Mouse (Mus musculus) lung, embryonic 16.5 days (tissue): ENCODE measurements around the gene Snx3. TPM values are rescaled to one million over a fixed set of nuclear protein-coding genes. Genes with fewer than 3 reads are reported as not detected.

Source experiments
- ATAC-seq: fragments of 200-750 bp; cut with Nextera tagmentation; 2 replicates; pipeline ENCODE4 v1.8.0; 2017; ENCODE audit warnings: low read depth, mild to moderate bottlenecking, moderate library complexity
- H3K27ac ChIP-seq: fragments of 300-500 bp; sonication (generic); 2 replicates; pipeline ENCODE4 v1.5.1; 2014; ENCODE audit warnings: mild to moderate bottlenecking, control low read depth, low read length
- H3K27me3 ChIP-seq: fragments of 300-500 bp; sonication (generic); 2 replicates; pipeline ENCODE4 v1.6.1; 2014; ENCODE audit warnings: low read depth, low read length, mixed read lengths; ENCODE audit not compliant: control insufficient read depth, insufficient read depth
- H3K36me3 ChIP-seq: fragments of 300-500 bp; sonication (generic); 2 replicates; pipeline ENCODE4 v1.6.1; 2014; ENCODE audit warnings: low read length; ENCODE audit not compliant: control insufficient read depth, insufficient read depth
- H3K4me1 ChIP-seq: fragments of 300-500 bp; sonication (generic); replicated peaks from 2 replicates; pipeline ENCODE4 v1.6.1; 2014; ENCODE audit warnings: low read length, mixed read lengths; ENCODE audit not compliant: control insufficient read depth, insufficient read depth
- H3K4me2 ChIP-seq: fragments of 300-500 bp; sonication (generic); 2 replicates; pipeline ENCODE4 v1.6.1; 2014; ENCODE audit warnings: low read depth, low read length, control low read depth
- H3K4me3 ChIP-seq: fragments of 300-500 bp; sonication (generic); 2 replicates; pipeline ENCODE4 v1.5.1; 2014; ENCODE audit warnings: mild to moderate bottlenecking, low read length, control low read depth
- H3K9ac ChIP-seq: fragments of 300-500 bp; sonication (generic); 2 replicates; pipeline ENCODE4 v1.6.1; 2014; ENCODE audit warnings: low read length, control low read depth
- H3K9me3 ChIP-seq: fragments of 300-500 bp; sonication (generic); 2 replicates; pipeline ENCODE4 v1.6.1; 2016; ENCODE audit warnings: low read length; ENCODE audit not compliant: control insufficient read depth
- WGBS: fragments of 180-500 bp; shearing (Covaris S2); extraction: QIAGEN DNeasy Blood & Tissue Kit; methylation state at CpG from one replicate; pipeline ENCODE4 v1.1.7; 2014; 5-methylcytosine and 5-hydroxymethylcytosine counted together
- polyA plus RNA-seq: library from polyadenylated mRNA; unstranded; fragments of >200 nt; fragmentation: Nextera tagmentation; extraction: Ambion mirVana; gene quantifications from 2 replicates; pipeline ENCODE4 v1.2.1, GENCODE M21; 2015

Snx3 gene
- polyA plus RNA-seq, 1 experiment from 2014 or later = 405 TPM

DNA sequence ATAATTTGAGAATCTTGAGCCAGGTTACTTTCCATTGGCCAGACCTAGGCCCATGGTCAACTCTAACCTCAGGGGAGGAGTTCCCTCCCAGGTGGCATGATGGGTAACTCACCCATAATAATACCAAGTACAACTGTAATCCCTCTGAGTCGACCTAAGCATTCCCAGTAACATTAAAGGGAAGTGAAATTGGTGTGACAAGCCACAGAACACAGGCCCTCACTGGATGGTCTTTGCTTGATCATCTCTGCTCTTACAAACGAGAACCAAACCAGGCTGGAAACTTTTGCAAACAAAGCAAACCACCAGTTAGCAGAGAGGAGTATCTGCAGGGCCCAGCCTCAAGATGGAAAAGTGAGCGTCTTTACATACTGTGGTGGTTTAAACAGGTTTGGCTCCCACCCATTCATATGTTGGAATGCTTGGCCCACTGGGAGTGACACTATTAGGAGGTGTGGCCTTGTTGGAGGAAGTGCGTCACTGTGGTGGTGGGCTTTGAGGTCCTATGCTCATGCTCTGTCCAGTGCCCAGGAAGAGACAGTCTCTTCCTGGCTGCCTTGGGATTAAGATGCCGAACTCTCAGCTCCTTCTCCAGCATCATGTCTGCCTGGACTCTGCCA, 57.9 kb downstream of the Snx3 start:
- no peak for ATAC-seq
- 75% methylated on average over 5 of the region's 5 CpGs for WGBS
- Histone ChIP-seq H3K4me2 (no peak overlapping the region), H3K9me3 (no peaks in the 10 kb centered on the region), H3K27me3 (peaks cover 5% of the 10 kb centered on the region; the same call in 1 of the 2 replicates), H3K4me3 (no peak overlapping the region), H3K9ac (no peak overlapping the region), H3K36me3 (no peaks in the 10 kb centered on the region), H3K4me1 (no peaks in the 10 kb centered on the region), H3K27ac (no peak overlapping the region)

DNA sequence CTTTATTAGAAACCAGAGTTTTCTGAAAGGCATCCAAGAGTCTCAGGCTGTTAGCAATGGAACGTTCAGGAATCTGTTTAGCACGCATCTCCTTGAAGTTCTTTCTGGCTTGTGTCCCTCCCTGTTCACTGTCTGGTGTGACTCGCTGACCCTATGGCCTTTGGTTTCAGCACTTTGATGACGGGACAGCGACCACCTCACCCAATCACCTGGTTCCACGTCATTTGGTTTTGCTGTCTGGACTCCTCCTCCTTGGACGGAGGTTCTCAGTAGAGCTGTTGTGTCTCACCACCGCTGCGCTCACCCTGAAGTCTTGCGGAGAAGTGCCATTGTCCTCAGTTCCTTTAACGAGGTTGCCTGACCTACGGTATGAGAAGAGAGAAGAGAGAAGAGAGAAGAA, 60.4 kb downstream of the Snx3 start:
- H3K4me1 ChIP-seq = no peaks in the 10 kb centered on the region
- no peak overlapping the region for H3K4me2 ChIP-seq
- peaks cover 10% of the 10 kb centered on the region; the same call in 1 of the 2 replicates for H3K27me3 ChIP-seq
- ATAC-seq = peak; percentile 43
- WGBS = 1% methylated on average over 12 of the region's 12 CpGs
- no peaks in the 10 kb centered on the region for H3K36me3 ChIP-seq
- H3K27ac ChIP-seq = no peak overlapping the region
- no peak overlapping the region for H3K9ac ChIP-seq
- H3K4me3 ChIP-seq = no peak overlapping the region
- H3K9me3 ChIP-seq = no peaks in the 10 kb centered on the region

DNA sequence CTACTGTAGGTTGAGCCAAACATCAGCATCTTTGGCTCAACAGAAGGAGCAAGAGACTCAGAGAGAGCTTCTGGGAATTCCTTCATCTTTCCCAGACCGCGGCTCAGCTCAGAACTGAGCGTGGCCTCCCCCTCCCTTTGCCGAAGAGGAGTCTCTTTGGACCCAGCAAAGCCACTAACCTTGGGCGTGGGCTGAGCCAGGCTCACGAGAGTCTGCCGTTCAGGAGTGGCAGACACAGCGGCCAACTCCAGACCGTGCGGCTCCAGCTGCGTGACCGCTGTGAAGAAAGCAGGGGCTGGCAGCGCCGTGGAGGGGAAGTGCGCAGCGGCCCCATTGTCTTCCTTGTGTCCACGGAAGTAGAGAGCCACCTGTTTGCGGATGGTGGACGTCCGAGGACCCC, 70.7 kb downstream of the Snx3 start:
- no peak for ATAC-seq

DNA sequence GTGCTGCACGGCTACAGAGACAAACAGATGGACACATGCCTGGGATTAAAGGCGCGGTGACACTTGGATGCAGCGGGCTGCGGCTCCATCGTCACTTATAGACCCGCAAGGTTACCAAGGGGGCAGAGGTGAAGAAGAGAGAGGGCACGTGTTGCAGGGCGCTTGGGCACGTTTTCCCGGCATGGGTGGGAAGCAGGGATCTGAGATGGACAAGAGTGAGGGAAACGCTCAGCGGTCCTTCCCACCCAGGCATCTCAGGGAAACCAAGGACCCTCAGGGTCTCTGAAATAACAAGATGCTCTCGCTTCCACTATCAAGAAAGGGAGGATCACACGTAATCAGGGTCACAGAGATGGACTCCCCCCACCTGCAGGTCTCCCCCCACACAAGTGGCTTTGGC, 71.1 kb downstream of the Snx3 start:
- Histone ChIP-seq H3K36me3 (no peaks in the 10 kb centered on the region), H3K4me3 (no peak overlapping the region), H3K27ac (no peak overlapping the region), H3K9ac (no peak overlapping the region), H3K4me1 (no peaks in the 10 kb centered on the region), H3K27me3 (peaks cover 87% of the 10 kb centered on the region), H3K9me3 (no peaks in the 10 kb centered on the region), H3K4me2 (no peak overlapping the region)
- ATAC-seq = no peak
- under 1% methylated on average over 15 of the region's 15 CpGs for WGBS

More for the DNA sequence above, 70.7 kb downstream of the Snx3 start:
- no peak overlapping the region for H3K4me3 ChIP-seq
- H3K4me2 ChIP-seq = no peak overlapping the region
- WGBS = 2% methylated on average over 20 of the region's 20 CpGs
- H3K27me3 ChIP-seq = peaks cover 85% of the 10 kb centered on the region
- H3K36me3 ChIP-seq = no peaks in the 10 kb centered on the region
- no peak overlapping the region for H3K27ac ChIP-seq
- H3K9ac ChIP-seq = no peak overlapping the region
- H3K9me3 ChIP-seq = no peaks in the 10 kb centered on the region
- H3K4me1 ChIP-seq = no peaks in the 10 kb centered on the region

DNA sequence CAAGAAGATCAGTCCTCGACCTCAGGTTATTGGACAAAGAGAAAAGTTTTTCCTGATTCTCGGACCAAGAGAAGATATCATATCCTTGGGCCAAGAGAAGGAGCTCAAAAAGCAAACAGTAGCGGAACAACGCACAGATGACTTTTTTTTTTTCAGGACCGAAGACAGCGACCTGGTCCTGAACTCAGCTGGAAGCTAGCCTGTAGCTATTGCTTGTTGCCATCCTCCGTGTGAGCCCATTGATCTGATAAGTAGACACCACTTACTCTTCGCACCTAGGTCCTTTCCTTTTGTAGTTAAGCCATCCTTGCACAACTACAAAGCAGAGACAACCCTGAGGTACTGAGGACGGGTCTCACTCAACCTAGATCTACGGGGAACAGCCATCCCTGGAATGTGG, 72.8 kb downstream of the Snx3 start:
- Histone ChIP-seq H3K4me2 (no peak overlapping the region), H3K9ac (no peak overlapping the region), H3K4me1 (0 out of 2 replicates have a peak, but pooled peaks cover 3% of the 10 kb centered on the region), H3K27ac (no peak overlapping the region), H3K36me3 (no peaks in the 10 kb centered on the region), H3K9me3 (no peaks in the 10 kb centered on the region), H3K4me3 (no peak overlapping the region), H3K27me3 (peaks cover 88% of the 10 kb centered on the region)
- WGBS = 2% methylated on average over 10 of the region's 10 CpGs
- ATAC-seq = no peak

DNA sequence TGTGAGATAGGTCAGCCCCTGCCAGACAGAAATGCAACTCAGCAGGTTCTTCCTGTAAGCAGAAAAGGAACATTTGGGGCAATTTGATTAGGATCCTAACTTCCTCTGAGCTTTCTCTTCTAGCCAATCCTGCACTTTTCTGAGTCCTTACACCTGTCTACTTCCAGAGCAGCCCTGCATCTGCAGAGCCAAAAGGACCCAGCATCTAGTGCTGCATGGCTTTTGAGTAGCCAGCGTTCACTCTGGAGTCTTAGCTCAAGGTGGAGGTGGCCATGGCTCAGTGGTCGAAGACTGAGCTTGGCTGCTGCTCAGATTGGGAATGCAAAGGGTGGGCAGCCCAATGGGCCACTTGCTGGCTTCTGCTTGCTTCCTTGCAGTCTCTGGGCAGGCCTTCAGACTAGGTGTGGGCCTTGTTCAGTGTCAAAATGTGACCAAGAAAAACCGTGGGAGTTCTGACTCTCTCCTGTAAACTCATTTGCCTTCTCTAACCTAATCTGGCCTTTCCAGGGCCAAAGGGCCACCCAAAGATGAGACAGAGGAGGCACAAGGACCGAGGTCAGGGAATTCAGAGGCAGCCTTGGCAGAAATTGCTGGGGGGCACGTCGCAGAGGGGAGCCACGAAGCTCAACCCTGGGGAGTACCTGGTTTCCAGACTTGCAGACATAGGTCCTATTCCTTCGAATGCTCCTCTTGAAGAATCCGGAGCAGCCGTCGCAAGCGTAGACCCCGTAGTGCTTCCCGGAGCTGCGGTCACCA, 75.9 kb downstream of the Snx3 start:
- no peak overlapping the region for H3K27ac ChIP-seq
- H3K27me3 ChIP-seq = peaks cover 88% of the 10 kb centered on the region
- H3K9ac ChIP-seq = no peak overlapping the region
- H3K36me3 ChIP-seq = no peaks in the 10 kb centered on the region
- 5% methylated on average over 15 of the region's 15 CpGs for WGBS
- no peaks in the 10 kb centered on the region for H3K9me3 ChIP-seq
- H3K4me3 ChIP-seq = no peak overlapping the region
- no peak overlapping the region for H3K4me2 ChIP-seq
- ATAC-seq = no peak
- peaks cover 3% of the 10 kb centered on the region; the same call in 1 of the 2 replicates for H3K4me1 ChIP-seq

DNA sequence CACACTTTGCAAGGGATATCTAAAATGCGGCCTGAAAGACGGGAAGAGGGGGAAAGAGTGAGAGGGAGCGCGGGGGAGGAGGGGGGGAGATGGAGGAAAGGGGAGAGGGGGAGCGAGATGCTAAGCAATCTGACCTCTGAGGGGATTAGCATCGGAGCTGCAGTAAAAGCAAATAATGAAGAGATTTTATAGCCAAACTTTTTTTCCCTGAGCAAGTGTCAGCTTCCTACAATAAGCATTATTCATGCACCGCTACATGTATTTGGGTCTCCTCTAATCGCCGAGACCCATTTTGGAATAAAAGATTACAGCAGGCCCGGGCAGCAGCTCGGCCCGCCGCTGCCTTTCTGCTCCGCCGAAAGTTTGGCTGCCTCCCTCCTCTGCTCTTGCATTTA, 76.4 kb downstream of the Snx3 start:
- Histone ChIP-seq H3K9me3 (no peaks in the 10 kb centered on the region), H3K27ac (no peak overlapping the region), H3K27me3 (peaks cover 88% of the 10 kb centered on the region), H3K4me3 (no peak overlapping the region), H3K36me3 (no peaks in the 10 kb centered on the region), H3K4me1 (peaks cover 3% of the 10 kb centered on the region; the same call in 1 of the 2 replicates), H3K4me2 (no peak overlapping the region), H3K9ac (no peak overlapping the region)
- no peak for ATAC-seq
- WGBS = 1% methylated on average over 15 of the region's 15 CpGs

DNA sequence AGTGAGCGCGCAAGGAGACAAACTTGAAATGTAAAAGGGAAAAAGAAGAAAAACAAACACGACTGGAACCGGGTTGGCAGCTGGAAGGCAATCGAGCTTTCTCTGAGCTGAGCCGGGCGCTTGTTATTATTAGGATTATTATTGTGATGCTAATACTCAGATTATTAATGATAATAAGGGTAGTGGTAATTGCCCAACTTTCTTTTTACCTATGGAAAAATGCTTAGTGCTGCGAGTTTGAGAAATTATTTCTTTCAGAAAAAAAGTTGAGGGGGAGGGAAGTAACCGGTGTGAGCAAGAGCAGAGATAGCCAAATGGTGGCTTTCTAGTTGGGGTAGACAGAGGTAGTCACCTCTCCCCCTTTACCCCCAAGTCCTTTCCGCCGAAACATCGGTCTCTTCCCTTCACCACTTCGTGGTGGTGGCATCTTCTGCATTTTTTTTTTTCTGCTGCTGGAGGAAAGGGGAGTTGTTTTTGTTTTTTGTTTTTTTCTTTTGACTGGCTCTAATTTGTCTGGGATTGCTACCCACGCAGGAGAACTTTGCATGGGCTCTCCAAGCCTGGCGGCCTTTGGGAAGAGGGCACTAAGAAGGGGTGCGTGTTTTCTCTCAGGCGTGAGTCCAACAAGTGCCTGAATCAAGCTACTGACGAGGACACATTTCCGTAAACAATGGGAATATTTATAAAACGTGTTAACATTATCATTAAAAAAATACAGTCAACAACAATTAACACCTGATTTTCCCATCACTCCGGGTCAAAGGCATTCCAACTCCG, 77.1 kb downstream of the Snx3 start:
- H3K27ac ChIP-seq = no peak overlapping the region
- H3K9me3 ChIP-seq = no peaks in the 10 kb centered on the region
- no peaks in the 10 kb centered on the region for H3K36me3 ChIP-seq
- no peak for ATAC-seq
- no peak overlapping the region for H3K9ac ChIP-seq
- 1% methylated on average over 22 of the region's 22 CpGs for WGBS
- no peak overlapping the region for H3K4me3 ChIP-seq
- no peak overlapping the region for H3K4me2 ChIP-seq
- H3K4me1 ChIP-seq = peaks cover 9% of the 10 kb centered on the region
- peaks cover 88% of the 10 kb centered on the region for H3K27me3 ChIP-seq
